Mouse (Mus musculus): ENCODE data around the gene 4922502D21Rik.

The 4922502D21Rik gene

GRCm38 (mm10) chr6:129312499-129312898 is 19.1 kb downstream of the 4922502D21Rik start:
- DNase-seq (ENCODE audit: low spot score) = no peak

- DNase-seq (ENCODE audit: low spot score) = no peak
Observed at GRCm38 (mm10) chr6:129304180-129304579, 27.4 kb downstream of the 4922502D21Rik start.

GRCm38 (mm10) chr6:129288708-129289107 is 42.9 kb downstream of the 4922502D21Rik start:
- DNase-seq (ENCODE audit: low spot score) = no peak

GRCm38 (mm10) chr6:129284384-129285104 is 47.1 kb downstream of the 4922502D21Rik start:
- no peak for DNase-seq (ENCODE audit: low spot score)

GRCm38 (mm10) chr6:129283271-129283670 is 48.3 kb downstream of the 4922502D21Rik start:
- no peak for DNase-seq (ENCODE audit: low spot score)

GRCm38 (mm10) chr6:129276483-129276882 is 55.1 kb downstream of the 4922502D21Rik start:
- no peak for DNase-seq (ENCODE audit: low spot score)

GRCm38 (mm10) chr6:129275624-129276203 is 55.9 kb downstream of the 4922502D21Rik start:
- no peak for DNase-seq (ENCODE audit: low spot score)

GRCm38 (mm10) chr6:129275220-129275619 is 56.4 kb downstream of the 4922502D21Rik start, which contains the start of gene Cd69:
Gene Cd69, minus strand, starts transcription at chr6:129275436.
- DNase-seq (ENCODE audit: low spot score) = no peak

- DNase-seq (ENCODE audit: low spot score) = no peak
Observed at GRCm38 (mm10) chr6:129274476-129274875, 57.1 kb downstream of the 4922502D21Rik start.

- DNase-seq (ENCODE audit: low spot score) = no peak
Observed at GRCm38 (mm10) chr6:129273662-129274061, 57.9 kb downstream of the 4922502D21Rik start.
